Mouse (Mus musculus): ENCODE measurements at regions not wholly inside any gene's neighbourhood (a gene's known extent, or its start where the extent isn't known, plus 50 kb on each side); places are given as distances from the start of the nearest gene placed in this dataset.

GRCm38 (mm10) chr7:54535693-54536092 lies 299.6 kb upstream of the Luzp2 start:
- Histone ChIP-seq H3K79me2 (ENCODE audit: control insufficient read depth, insufficient read depth, low read length, poor library complexity) (no peaks in the 10 kb centered on the region), H3K4me1 (ENCODE audit: control insufficient read depth in 1 of 2, insufficient read depth in 2 of 2, low read length in 2 of 2) (no peaks in the 10 kb centered on the region), H3K9me3 (replicated peaks; ENCODE audit: insufficient read depth, low read length) (no peaks in the 10 kb centered on the region), H3K27ac (ENCODE audit: control insufficient read depth, low read depth, low read length) (no peak overlapping the region), H3K9ac (ENCODE audit: control insufficient read depth, low read depth, low read length, poor library complexity, severe bottlenecking) (no peak overlapping the region), H3K4me3 (ENCODE audit: control insufficient read depth in 1 of 2, insufficient read depth in 1 of 2, low read depth in 2 of 2, low read length in 2 of 2) (no peak overlapping the region), H3K36me3 (ENCODE audit: control insufficient read depth in 1 of 2, insufficient read depth in 2 of 2, low read length in 2 of 2) (no peaks in the 10 kb centered on the region), H3K27me3 (ENCODE audit: control insufficient read depth in 1 of 2, insufficient read depth in 2 of 2, low read length in 2 of 2) (no peaks in the 10 kb centered on the region)
- no peak for DNase-seq (ENCODE audit: low read depth, low spot score)
- TF ChIP-seq HCFC1 (IDR thresholded peaks at IDR 0.05; ENCODE audit: low read depth, low read length) (no peak), ETS1 (IDR thresholded peaks at IDR 0.05; ENCODE audit: low read depth, low read length) (no peak), BHLHE40 (IDR thresholded peaks at IDR 0.05; ENCODE audit: borderline replicate concordance, low read depth, low read length) (no peak), JUND (IDR thresholded peaks at IDR 0.05; ENCODE audit: low read depth, low read length) (no peak), USF1 (IDR thresholded peaks at IDR 0.05; ENCODE audit: low read depth, low read length) (no peak), TBP (IDR thresholded peaks at IDR 0.05; ENCODE audit: low read depth, low read length) (no peak), ZC3H11A (IDR thresholded peaks at IDR 0.05; ENCODE audit: low read depth, low read length) (no peak)

DNA sequence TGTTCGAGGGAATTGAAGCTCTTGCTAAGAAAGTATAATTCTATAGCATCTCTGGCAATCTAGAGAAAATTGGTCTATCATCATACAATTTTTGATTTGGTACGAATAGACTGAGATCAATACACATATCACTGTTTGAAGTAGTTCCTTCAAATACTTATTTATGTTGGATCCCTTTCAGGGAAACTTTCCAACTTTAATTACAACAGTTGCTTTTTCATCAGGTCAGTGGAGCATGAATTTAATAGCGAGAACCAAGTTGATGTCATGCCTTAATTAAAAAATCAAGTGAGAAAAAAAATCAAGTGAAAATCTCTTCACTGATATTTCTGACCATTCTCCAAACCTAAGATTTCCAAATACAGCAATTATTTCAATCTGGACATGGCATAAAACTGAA lies 277.9 kb upstream of the Luzp2 start:
- no peak overlapping the region for H3K9ac ChIP-seq (ENCODE audit: control insufficient read depth, low read depth, low read length, poor library complexity, severe bottlenecking)
- no peak for DNase-seq (ENCODE audit: low read depth, low spot score)
- TF ChIP-seq TBP (IDR thresholded peaks at IDR 0.05; ENCODE audit: low read depth, low read length) (no peak), ZMIZ1 (IDR thresholded peaks at IDR 0.05; ENCODE audit: low read depth, low read length) (no peak), SIN3A (IDR thresholded peaks at IDR 0.05; ENCODE audit: low read length) (no peak), POLR2AphosphoS2 (IDR thresholded peaks at IDR 0.05; ENCODE audit: low read length) (no peak)
- no peaks in the 10 kb centered on the region for H3K4me1 ChIP-seq (ENCODE audit: control insufficient read depth in 1 of 2, insufficient read depth in 2 of 2, low read length in 2 of 2)
- H3K4me3 ChIP-seq (ENCODE audit: control insufficient read depth in 1 of 2, insufficient read depth in 1 of 2, low read depth in 2 of 2, low read length in 2 of 2): no peak overlapping the region
- no peaks in the 10 kb centered on the region for H3K36me3 ChIP-seq (ENCODE audit: control insufficient read depth in 1 of 2, insufficient read depth in 2 of 2, low read length in 2 of 2)
- H3K9me3 ChIP-seq (replicated peaks; ENCODE audit: insufficient read depth, low read length): no peaks in the 10 kb centered on the region
- H3K79me2 ChIP-seq (ENCODE audit: control insufficient read depth, insufficient read depth, low read length, poor library complexity): no peaks in the 10 kb centered on the region
- H3K27ac ChIP-seq (ENCODE audit: control insufficient read depth, low read depth, low read length): no peak overlapping the region
- no peaks in the 10 kb centered on the region for H3K27me3 ChIP-seq (ENCODE audit: control insufficient read depth in 1 of 2, insufficient read depth in 2 of 2, low read length in 2 of 2)

DNA sequence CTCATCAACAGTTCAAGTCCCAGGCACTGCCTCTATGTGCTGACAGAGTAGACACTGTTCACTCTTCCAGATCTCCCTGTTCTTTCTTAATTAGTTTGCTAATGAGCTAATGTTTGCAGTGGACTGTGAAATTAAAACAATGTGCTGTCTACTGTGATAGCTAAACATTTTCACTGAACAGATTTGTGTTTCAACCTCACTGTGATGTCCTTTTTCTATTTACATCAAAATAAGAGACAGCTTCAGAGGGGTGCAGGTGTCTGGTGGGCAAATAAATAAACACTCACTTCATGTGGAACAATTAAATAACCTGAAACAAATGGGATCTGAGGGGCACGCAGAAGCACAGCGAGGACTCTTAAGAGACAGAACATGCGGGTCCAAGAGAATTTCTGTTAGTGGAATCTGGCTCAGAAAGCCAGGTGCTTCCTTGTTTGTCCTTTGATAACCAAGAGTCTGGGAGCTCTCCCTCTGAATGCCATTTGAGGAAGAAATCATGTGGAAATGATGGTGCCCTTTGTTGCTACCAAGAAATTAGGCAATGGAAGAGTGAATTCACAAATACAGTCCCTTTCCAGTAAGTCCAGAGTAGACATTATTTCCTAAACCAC lies 269.6 kb upstream of the Luzp2 start:
- Histone ChIP-seq H3K27ac (ENCODE audit: control insufficient read depth, low read depth, low read length) (no peak overlapping the region), H3K4me1 (ENCODE audit: control insufficient read depth in 1 of 2, insufficient read depth in 2 of 2, low read length in 2 of 2) (no peaks in the 10 kb centered on the region), H3K9ac (ENCODE audit: control insufficient read depth, low read depth, low read length, poor library complexity, severe bottlenecking) (no peak overlapping the region), H3K27me3 (ENCODE audit: control insufficient read depth in 1 of 2, insufficient read depth in 2 of 2, low read length in 2 of 2) (no peaks in the 10 kb centered on the region), H3K79me2 (ENCODE audit: control insufficient read depth, insufficient read depth, low read length, poor library complexity) (no peaks in the 10 kb centered on the region), H3K9me3 (replicated peaks; ENCODE audit: insufficient read depth, low read length) (no peaks in the 10 kb centered on the region), H3K4me3 (ENCODE audit: control insufficient read depth in 1 of 2, insufficient read depth in 1 of 2, low read depth in 2 of 2, low read length in 2 of 2) (no peak overlapping the region), H3K36me3 (ENCODE audit: control insufficient read depth in 1 of 2, insufficient read depth in 2 of 2, low read length in 2 of 2) (no peaks in the 10 kb centered on the region)
- DNase-seq (ENCODE audit: low read depth, low spot score): no peak
- TF ChIP-seq ETS1 (IDR thresholded peaks at IDR 0.05; ENCODE audit: low read depth, low read length) (no peak), TAL1 (IDR thresholded peaks at IDR 0.05; ENCODE audit: low read length) (no peak), ZMIZ1 (IDR thresholded peaks at IDR 0.05; ENCODE audit: low read depth, low read length) (no peak), ZNF384 (IDR thresholded peaks at IDR 0.05; ENCODE audit: low read depth, low read length) (no peak), BHLHE40 (IDR thresholded peaks at IDR 0.05; ENCODE audit: borderline replicate concordance, low read depth, low read length) (no peak), POLR2A (IDR thresholded peaks at IDR 0.05; ENCODE audit: control insufficient read depth in 1 of 2, insufficient read depth in 1 of 2, low read depth in 1 of 2, low read length in 2 of 2, poor library complexity in 1 of 2) (no peak), CHD1 (IDR thresholded peaks at IDR 0.05; ENCODE audit: low read depth, low read length) (no peak), ZKSCAN1 (IDR thresholded peaks at IDR 0.05; ENCODE audit: low read depth, low read length) (no peak), MYC (IDR thresholded peaks at IDR 0.05; ENCODE audit: low read depth, low read length) (no peak), SIN3A (IDR thresholded peaks at IDR 0.05; ENCODE audit: low read length) (no peak), USF2 (IDR thresholded peaks at IDR 0.05; ENCODE audit: borderline replicate concordance in 1 of 2, insufficient read depth in 1 of 2, low read depth in 1 of 2, low read length in 2 of 2) (no peak), NRF1 (IDR thresholded peaks at IDR 0.05; ENCODE audit: insufficient read depth, low read depth, low read length, poor library complexity, severe bottlenecking) (no peak), GATA1 (IDR thresholded peaks at IDR 0.05; ENCODE audit: low read depth, low read length) (no peak), SMC3 (IDR thresholded peaks at IDR 0.05; ENCODE audit: low read depth, low read length) (no peak), JUND (IDR thresholded peaks at IDR 0.05; ENCODE audit: low read depth, low read length) (no peak), KAT2A (conservative IDR thresholded peaks at IDR 0.05; ENCODE audit: low read depth, low read length) (no peak), NELFE (IDR thresholded peaks at IDR 0.05; ENCODE audit: low read depth, low read length) (no peak), HCFC1 (IDR thresholded peaks at IDR 0.05; ENCODE audit: low read depth, low read length) (no peak), E2F4 (IDR thresholded peaks at IDR 0.05; ENCODE audit: borderline replicate concordance, low read depth, low read length) (no peak), MXI1 (IDR thresholded peaks at IDR 0.05; ENCODE audit: low read depth, low read length) (no peak)
